Mouse (Mus musculus): ENCODE measurements around the gene Nppb.

DNA sequence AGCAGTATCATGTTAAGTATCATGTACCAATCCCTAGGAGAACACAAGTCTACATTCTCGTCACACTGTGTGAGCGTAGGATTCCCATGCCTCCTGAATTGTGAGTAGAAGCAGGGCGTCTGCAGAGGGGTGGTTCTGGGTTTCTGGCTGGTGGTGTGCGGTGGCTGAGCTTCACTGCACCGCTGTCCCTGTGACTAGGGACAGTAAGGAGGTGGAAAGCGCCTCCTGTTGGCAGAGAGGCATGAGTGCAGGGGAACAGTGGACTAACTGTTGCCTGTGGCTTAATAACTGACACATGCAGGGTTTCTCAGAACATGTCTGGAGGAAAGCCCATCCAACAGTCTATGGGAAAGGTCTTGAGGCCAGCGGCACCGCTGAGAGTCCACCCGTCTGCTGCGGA is 29.8 kb downstream of the Nppb start:
- TF ChIP-seq POLR2A (IDR thresholded peaks at IDR 0.05; ENCODE audit: insufficient read depth, low read depth, low read length) (no peak), CTCF (IDR thresholded peaks at IDR 0.05; ENCODE audit: insufficient read depth, low read depth, low read length) (peak; percentile 26; the same call in 1 of the 2 replicates)
